Mouse (Mus musculus) small intestine, adult 2 months (tissue): ENCODE measurements around the gene Ccnl2.

Experiments used
- CTCF ChIP-seq: fragments of 200-500 bp; IDR thresholded peaks from 2 replicates; pipeline ENCODE4 v1.5.1; 2012; ENCODE audit warnings: low read depth, mild to moderate bottlenecking, control low read depth, inconsistent platforms, low read length, moderate library complexity, mixed read lengths; ENCODE audit not compliant: insufficient replicate concordance, insufficient read length; ENCODE audit errors: extremely low read depth
- POLR2A ChIP-seq: fragments of 200-500 bp; IDR thresholded peaks from 2 replicates; pipeline ENCODE4 v1.6.1; 2012; ENCODE audit warnings: low read depth, mild to moderate bottlenecking, control low read depth, inconsistent platforms, low read length, moderate library complexity

GRCm38 (mm10) chr4:155831831-155832230 is 19.5 kb downstream of the Ccnl2 start:
- TF ChIP-seq POLR2A (no peak), CTCF (no peak)
